Mouse (Mus musculus) heart, embryonic 12.5 days (tissue): ENCODE measurements around the gene Comtd1. TPM values are rescaled to one million over a fixed set of nuclear protein-coding genes. Genes with fewer than 3 reads are reported as not detected.

Source experiments
- ATAC-seq: fragments of 200-750 bp; cut with Nextera tagmentation; 2 replicates; pipeline ENCODE4 v1.8.0; 2017; ENCODE audit warnings: moderate TSS enrichment, moderate library complexity; ENCODE audit not compliant: insufficient number of reproducible peaks, low FRiP score
- H3K27ac ChIP-seq: fragments of 300-500 bp; sonication (generic); 2 replicates; pipeline ENCODE4 v1.5.1; 2016; ENCODE audit warnings: mild to moderate bottlenecking, moderate library complexity; ENCODE audit not compliant: poor library complexity, severe bottlenecking
- H3K27me3 ChIP-seq: fragments of 300-500 bp; sonication (generic); replicated peaks from 2 replicates; pipeline ENCODE4 v1.6.1; 2016; ENCODE audit warnings: mild to moderate bottlenecking, moderate library complexity
- H3K36me3 ChIP-seq: fragments of 300-500 bp; sonication (generic); 2 replicates; pipeline ENCODE4 v1.6.1; 2016; ENCODE audit warnings: mild to moderate bottlenecking, moderate library complexity
- H3K4me1 ChIP-seq: fragments of 300-500 bp; sonication (generic); replicated peaks from 2 replicates; pipeline ENCODE4 v1.6.1; 2016; ENCODE audit warnings: mild to moderate bottlenecking
- H3K4me2 ChIP-seq: fragments of 300-500 bp; sonication (generic); 2 replicates; pipeline ENCODE4 v1.6.1; 2016; ENCODE audit warnings: mild to moderate bottlenecking, moderate library complexity
- H3K4me3 ChIP-seq: fragments of 300-500 bp; sonication (generic); 2 replicates; pipeline ENCODE4 v1.5.1; 2016; ENCODE audit warnings: mild to moderate bottlenecking
- H3K9ac ChIP-seq: fragments of 300-500 bp; sonication (generic); 2 replicates; pipeline ENCODE4 v1.6.1; 2016; ENCODE audit warnings: mild to moderate bottlenecking, moderate library complexity
- H3K9me3 ChIP-seq: fragments of 300-500 bp; sonication (generic); replicated peaks from 2 replicates; pipeline ENCODE4 v1.6.1; 2016; ENCODE audit warnings: mild to moderate bottlenecking, moderate library complexity
- WGBS: fragments of 180-500 bp; shearing (Covaris S2); methylation state at CpG from one replicate; pipeline ENCODE4 v1.1.7; 2016; 5-methylcytosine and 5-hydroxymethylcytosine counted together
- polyA plus RNA-seq: library from polyadenylated mRNA; unstranded; fragments of >200 nt; fragmentation: Nextera tagmentation; extraction: Ambion mirVana; gene quantifications from 2 replicates; pipeline ENCODE4 v1.2.1, GENCODE M21; 2016

The Comtd1 gene
- polyA plus RNA-seq, 1 experiment from 2014 or later, result 43.5 TPM

DNA sequence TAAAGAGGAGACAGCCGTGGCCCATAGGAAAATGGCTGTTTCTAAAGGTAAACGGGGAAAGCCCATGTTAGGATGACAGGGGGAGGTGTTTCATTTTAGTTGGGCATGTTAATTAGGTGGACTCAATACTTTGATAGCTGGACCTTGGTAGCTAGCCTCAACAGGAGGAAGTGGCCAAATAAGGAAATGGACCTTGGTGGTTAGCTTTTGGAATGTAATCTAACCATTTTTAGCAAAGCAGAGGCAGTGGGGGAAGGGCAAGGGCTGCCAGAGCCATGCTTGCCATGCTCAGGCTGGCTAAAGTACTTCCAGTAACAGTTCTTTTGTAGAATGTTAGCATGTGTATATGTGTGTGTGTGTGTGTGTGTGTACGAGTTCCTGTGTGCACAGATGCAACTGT is 34.9 kb downstream of the Comtd1 start:
- 60% methylated on average over 3 of the region's 3 CpGs for WGBS
- ATAC-seq, result no peak
- Histone ChIP-seq H3K36me3 (no peaks in the 10 kb centered on the region), H3K9ac (no peak overlapping the region), H3K4me3 (no peak overlapping the region), H3K27me3 (no peaks in the 10 kb centered on the region), H3K4me2 (no peak overlapping the region), H3K27ac (no peak overlapping the region), H3K9me3 (no peaks in the 10 kb centered on the region), H3K4me1 (peaks cover 25% of the 10 kb centered on the region)

DNA sequence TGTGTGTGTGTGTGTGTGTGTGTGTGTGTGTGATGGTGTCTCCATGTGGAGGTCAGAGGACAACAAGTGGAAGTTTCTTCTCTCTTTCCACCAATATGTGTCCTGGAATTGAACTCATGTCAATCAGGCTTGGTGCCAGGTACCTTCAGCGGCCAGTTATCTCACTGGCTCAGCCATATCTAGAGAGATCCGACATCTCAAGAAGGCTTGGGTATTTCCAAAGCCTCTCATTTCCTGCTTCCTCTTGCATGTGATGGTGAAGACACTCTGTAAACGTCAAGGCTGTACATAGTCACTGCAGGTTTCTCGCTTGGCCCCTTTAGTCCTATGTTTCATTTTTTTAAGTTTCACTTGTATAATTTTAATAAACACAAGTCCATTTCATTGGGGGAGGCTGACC is 35.6 kb downstream of the Comtd1 start:
- ATAC-seq, result no peak
- H3K4me1 ChIP-seq, result peaks cover 25% of the 10 kb centered on the region
- no peak overlapping the region for H3K27ac ChIP-seq
- H3K9me3 ChIP-seq, result no peaks in the 10 kb centered on the region
- WGBS, result 38% methylated on average over 4 of the region's 4 CpGs
- no peak overlapping the region for H3K4me3 ChIP-seq
- no peaks in the 10 kb centered on the region for H3K27me3 ChIP-seq
- no peaks in the 10 kb centered on the region for H3K36me3 ChIP-seq
- H3K4me2 ChIP-seq, result no peak overlapping the region
- H3K9ac ChIP-seq, result no peak overlapping the region

DNA sequence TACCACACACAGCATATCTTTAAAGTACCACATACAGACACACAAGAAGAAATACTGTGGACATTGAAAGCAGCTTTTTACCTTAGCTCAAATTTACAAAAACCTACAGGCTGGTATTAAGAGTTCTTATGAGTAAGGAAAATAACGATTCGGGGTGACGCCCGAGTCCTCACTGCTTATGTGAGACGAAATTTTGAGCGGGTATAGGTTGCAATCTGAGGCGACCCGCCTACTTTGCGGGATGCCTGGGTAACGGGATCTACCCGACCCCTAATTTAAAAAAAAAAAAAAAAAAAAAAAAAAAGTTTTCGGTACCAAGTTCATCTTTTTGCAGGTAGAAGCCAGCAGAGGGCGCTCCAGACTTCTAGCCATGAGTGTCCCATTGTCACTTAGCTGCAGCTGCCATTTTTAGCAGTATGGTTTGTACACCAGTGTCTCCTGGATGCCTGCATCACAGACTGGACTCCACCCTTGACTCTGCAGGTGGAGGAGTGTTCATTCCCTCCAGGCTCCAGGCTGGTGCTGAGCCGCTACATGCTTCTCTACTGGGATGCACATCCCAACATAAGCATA is 36.1 kb downstream of the Comtd1 start:
- no peaks in the 10 kb centered on the region for H3K36me3 ChIP-seq
- peaks cover 25% of the 10 kb centered on the region for H3K4me1 ChIP-seq
- no peaks in the 10 kb centered on the region for H3K9me3 ChIP-seq
- H3K27me3 ChIP-seq, result no peaks in the 10 kb centered on the region
- WGBS, result 24% methylated on average over 14 of the region's 14 CpGs
- H3K4me2 ChIP-seq, result 0 out of 2 replicates have a peak overlapping the region, but pooled peaks have one; percentile 29
- ATAC-seq, result no peak
- no peak overlapping the region for H3K9ac ChIP-seq
- no peak overlapping the region for H3K27ac ChIP-seq
- no peak overlapping the region for H3K4me3 ChIP-seq

DNA sequence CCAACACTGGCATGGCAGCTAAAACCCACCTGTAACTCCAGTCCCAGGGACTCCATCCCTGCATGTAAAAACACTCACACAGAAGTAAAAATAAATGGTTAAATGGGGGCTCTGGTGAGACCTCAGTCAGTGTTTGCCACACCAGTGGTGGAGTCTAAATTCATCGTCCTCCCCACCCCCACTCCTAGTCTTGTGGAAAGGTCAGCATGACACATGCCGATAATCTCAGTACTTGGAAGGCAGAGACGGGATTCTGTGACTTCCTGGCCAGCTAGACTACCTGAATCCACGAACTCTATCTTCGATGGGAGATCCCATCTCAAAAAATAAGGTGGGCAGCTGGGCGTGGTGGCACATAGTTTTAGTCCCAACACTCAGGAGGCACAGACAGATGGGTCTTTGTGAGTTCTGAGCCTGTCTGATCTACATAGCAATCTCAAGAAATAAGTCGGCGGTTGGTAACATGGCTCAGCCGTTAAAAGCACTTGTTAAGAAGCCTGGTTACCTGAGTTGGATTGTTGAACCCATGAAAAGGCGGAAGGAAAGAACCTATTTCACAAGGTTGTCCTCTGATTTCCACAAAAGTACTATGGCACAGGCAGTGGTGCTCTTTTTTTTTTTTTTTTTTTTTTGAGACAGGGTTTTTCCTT is 36.9 kb downstream of the Comtd1 start:
- H3K9ac ChIP-seq, result no peak overlapping the region
- H3K27me3 ChIP-seq, result no peaks in the 10 kb centered on the region
- 60% methylated on average over 10 of the region's 10 CpGs for WGBS
- no peak overlapping the region for H3K4me3 ChIP-seq
- no peak overlapping the region for H3K4me2 ChIP-seq
- H3K36me3 ChIP-seq, result no peaks in the 10 kb centered on the region
- H3K27ac ChIP-seq, result no peak overlapping the region
- H3K4me1 ChIP-seq, result peaks cover 27% of the 10 kb centered on the region
- ATAC-seq, result no peak
- H3K9me3 ChIP-seq, result no peaks in the 10 kb centered on the region

DNA sequence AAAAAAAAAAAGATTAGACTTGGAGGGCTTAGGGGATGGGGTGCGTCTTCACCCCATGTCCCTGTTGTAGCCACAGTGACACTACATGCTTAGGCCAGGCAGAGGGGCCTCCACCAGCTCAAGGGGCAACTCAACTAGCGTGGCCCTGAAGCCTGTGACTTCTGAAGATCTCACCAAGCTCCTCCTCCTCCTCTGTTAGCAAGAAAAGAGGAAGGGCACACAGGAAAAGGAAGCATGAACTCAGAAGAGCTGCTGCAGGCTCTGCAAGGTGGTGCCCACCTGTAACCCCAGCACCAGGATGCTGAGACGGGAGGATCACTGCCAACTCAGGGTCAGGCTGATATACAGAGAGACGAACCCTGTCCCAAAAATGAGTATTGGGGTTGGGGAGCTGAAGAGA is 37.5 kb downstream of the Comtd1 start:
- no peak overlapping the region for H3K9ac ChIP-seq
- no peak for ATAC-seq
- H3K9me3 ChIP-seq, result no peaks in the 10 kb centered on the region
- no peak overlapping the region for H3K27ac ChIP-seq
- peaks cover 32% of the 10 kb centered on the region for H3K4me1 ChIP-seq
- H3K27me3 ChIP-seq, result no peaks in the 10 kb centered on the region
- no peaks in the 10 kb centered on the region for H3K36me3 ChIP-seq
- H3K4me2 ChIP-seq, result no peak overlapping the region
- 82% methylated on average over 4 of the region's 4 CpGs for WGBS
- no peak overlapping the region for H3K4me3 ChIP-seq

DNA sequence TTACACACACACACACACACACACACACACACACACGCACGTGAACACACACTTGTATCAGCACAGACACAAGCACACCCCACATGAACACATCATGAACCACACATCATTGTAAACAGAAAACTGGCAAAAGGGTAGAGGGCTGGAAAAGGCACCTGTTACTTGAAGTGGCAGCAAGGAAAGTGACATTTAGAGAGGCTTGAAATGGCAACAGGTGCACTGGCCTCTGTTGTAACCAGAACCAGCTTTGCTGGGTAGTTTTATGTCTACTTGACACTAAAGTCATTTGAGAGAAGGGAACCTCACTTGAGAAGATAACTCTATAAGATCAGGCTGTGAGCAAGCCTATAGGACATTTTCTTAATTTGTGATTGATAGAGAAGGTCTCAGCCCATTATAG is 39.4 kb downstream of the Comtd1 start:
- no peak overlapping the region for H3K4me2 ChIP-seq
- H3K27ac ChIP-seq, result no peak overlapping the region
- H3K27me3 ChIP-seq, result no peaks in the 10 kb centered on the region
- H3K9ac ChIP-seq, result no peak overlapping the region
- no peak for ATAC-seq
- 79% methylated on average over 2 of the region's 2 CpGs for WGBS
- H3K4me3 ChIP-seq, result no peak overlapping the region
- H3K9me3 ChIP-seq, result no peaks in the 10 kb centered on the region
- peaks cover 29% of the 10 kb centered on the region for H3K4me1 ChIP-seq
- no peaks in the 10 kb centered on the region for H3K36me3 ChIP-seq

DNA sequence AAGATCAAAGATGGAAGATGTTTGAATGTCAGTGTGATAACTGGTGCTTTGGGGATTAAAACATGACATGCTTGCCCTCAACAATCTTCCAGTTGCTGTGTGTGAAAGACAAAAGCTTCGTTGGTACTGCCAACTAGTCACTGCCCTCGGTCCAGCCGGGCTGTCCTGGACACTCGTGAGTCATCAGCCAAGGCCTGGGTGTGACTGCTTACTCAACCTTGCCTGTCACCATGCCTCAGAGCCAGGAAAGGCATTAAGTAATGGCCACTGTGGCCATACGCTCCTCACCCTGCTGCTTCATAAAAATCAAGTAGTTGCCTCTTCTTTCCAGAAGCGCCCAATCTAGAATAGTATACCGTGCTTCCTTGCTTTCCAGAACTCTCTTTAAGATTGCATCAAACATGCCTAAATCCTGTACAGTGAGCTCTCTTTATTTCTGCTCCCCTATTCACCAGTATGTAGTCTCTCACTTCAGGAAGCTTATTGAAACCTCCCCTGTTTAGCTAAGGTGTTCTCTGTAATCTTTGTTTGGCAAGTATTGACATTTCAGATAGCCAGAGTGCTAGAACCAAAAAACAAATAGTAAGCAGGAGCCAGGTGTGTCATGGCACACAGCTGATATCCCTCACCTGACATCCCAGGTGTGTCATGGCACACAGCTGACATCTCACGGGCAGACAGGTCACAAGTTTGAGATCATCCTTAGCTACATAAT is 40.4 kb downstream of the Comtd1 start:
- H3K27ac ChIP-seq, result no peak overlapping the region
- no peak overlapping the region for H3K4me3 ChIP-seq
- H3K4me1 ChIP-seq, result peaks cover 21% of the 10 kb centered on the region
- H3K9ac ChIP-seq, result no peak overlapping the region
- 77% methylated on average over 8 of the region's 8 CpGs for WGBS
- H3K9me3 ChIP-seq, result no peaks in the 10 kb centered on the region
- no peak for ATAC-seq
- H3K36me3 ChIP-seq, result no peaks in the 10 kb centered on the region
- H3K4me2 ChIP-seq, result no peak overlapping the region
- H3K27me3 ChIP-seq, result no peaks in the 10 kb centered on the region

DNA sequence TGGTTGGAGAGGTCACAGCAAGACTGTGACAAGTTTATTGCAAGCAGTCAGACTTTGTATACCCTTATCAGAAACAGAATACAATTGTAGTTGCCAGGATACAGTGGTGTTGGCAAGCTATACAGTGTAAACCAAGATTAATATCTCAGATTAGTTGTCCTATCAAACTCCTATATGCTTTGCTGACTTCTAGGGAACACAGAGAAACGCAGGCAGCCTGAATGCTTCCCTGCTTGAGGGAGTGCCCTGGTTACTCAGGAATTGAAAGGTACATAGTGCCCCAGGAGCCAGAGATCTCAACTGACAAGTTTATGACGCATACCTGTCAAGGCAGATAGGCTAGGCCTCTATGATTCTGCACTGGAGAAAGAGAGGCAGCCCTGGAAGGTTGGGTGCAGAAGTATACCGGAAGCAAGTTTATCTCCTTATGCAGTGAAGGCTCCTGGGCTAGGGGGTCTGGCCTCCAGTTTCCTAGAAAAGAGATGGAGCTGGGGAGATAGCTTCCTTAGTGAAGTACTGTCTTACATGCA is 42.1 kb downstream of the Comtd1 start:
- Histone ChIP-seq H3K4me2 (no peak overlapping the region), H3K9me3 (no peaks in the 10 kb centered on the region), H3K9ac (no peak overlapping the region), H3K27me3 (no peaks in the 10 kb centered on the region), H3K36me3 (peaks cover 5% of the 10 kb centered on the region; the same call in 1 of the 2 replicates), H3K4me1 (peaks cover 12% of the 10 kb centered on the region), H3K27ac (no peak overlapping the region), H3K4me3 (no peak overlapping the region)
- WGBS, result 61% methylated on average over 3 of the region's 3 CpGs
- ATAC-seq, result no peak

DNA sequence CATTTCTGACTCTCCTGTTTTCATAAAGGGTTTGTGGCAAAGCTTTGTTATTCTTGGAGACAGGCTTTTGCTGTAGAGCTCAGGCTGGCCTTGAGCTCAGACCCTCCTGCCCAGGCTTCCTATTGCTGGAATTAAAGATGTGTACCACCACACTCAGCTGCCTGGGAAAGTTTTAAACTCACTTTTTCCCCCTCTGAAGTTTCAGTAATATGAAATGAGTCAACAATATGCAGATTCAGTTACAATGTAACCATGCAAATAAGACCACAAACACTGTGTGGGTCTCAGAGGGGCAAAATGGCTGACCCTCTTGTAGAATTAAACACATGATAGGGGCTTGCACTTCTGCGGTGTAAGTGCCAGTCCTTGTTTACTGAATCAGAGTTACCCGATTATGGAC is 42.6 kb downstream of the Comtd1 start:
- 68% methylated on average over 2 of the region's 2 CpGs for WGBS

DNA sequence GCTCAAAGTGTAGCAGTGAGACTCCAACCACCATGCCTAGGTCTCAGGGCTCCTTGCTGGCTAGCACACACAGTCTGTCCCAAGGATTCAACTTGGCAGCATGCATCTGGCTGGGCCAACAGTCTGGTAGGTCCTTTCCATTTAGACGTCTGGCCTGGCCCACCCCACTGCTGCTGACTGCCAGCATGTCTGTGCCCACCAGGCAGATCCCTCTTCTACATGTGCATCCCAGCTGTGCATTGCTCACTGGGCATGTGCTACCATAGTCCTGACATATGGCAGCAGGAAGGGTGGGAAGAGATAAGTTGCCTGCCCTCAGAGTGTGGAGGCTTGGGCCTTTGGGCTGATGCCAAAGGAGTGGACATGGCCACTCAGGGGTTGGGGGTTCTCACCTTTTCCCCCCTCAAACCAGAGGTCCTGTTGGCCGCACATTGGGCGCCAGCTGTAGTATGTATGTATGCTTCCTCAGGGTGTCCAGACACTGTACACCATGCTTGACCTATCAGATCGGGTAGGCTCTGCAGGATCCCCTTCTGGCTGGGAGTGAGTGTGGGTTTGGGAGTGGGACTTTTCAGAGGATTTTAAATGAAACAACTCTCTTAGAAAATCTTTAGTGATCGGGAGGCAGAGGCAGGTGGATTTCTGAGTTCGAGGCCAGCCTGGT is 46.1 kb downstream of the Comtd1 start:
- no peak overlapping the region for H3K9ac ChIP-seq
- WGBS, result 87% methylated on average over 6 of the region's 6 CpGs
- H3K27ac ChIP-seq, result no peak overlapping the region
- no peaks in the 10 kb centered on the region for H3K9me3 ChIP-seq
- no peak for ATAC-seq
- no peak overlapping the region for H3K4me2 ChIP-seq
- H3K27me3 ChIP-seq, result no peaks in the 10 kb centered on the region
- H3K4me3 ChIP-seq, result no peak overlapping the region
- peaks cover 17% of the 10 kb centered on the region for H3K36me3 ChIP-seq
- peaks cover 7% of the 10 kb centered on the region for H3K4me1 ChIP-seq

More for the DNA sequence above, 42.6 kb downstream of the Comtd1 start:
- Histone ChIP-seq H3K9ac (no peak overlapping the region), H3K27ac (no peak overlapping the region), H3K27me3 (no peaks in the 10 kb centered on the region), H3K4me2 (no peak overlapping the region), H3K36me3 (peaks cover 5% of the 10 kb centered on the region; the same call in 1 of the 2 replicates), H3K4me1 (peaks cover 7% of the 10 kb centered on the region), H3K4me3 (no peak overlapping the region), H3K9me3 (no peaks in the 10 kb centered on the region)
- ATAC-seq, result no peak

DNA sequence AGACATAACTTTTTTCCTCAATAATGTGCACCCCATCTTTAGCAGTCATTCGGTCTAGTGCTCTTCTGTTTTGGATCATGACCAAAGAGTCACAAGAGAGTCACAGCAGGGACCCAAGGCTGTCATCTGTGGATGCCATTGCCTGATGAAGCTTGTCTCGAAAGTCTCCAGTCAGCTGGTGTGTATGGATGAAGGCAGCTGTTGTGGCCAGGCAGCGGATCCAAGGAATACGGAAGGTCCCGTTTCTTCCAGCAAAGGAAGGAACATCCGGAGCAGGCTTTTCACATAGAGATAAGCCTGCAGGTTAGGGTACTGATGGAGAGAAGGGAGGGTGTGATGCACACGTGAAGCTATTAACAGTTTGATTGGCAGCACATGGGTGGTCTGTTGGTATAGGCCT is 47.2 kb downstream of the Comtd1 start:
- Histone ChIP-seq H3K9me3 (no peaks in the 10 kb centered on the region), H3K4me1 (peaks cover 3% of the 10 kb centered on the region), H3K9ac (no peak overlapping the region), H3K27me3 (no peaks in the 10 kb centered on the region), H3K4me2 (no peak overlapping the region), H3K27ac (no peak overlapping the region), H3K36me3 (peaks cover 17% of the 10 kb centered on the region), H3K4me3 (no peak overlapping the region)
- ATAC-seq, result no peak
- WGBS, result 74% methylated on average over 7 of the region's 7 CpGs
